Mouse (Mus musculus) ES-Bruce4 (cell line): ENCODE results near the gene Tubgcp2. TPM values are rescaled to one million over a fixed set of nuclear protein-coding genes. Genes with fewer than 3 reads are reported as not detected.

Experiments used
- H3K27ac ChIP-seq: 2 replicates; pipeline ENCODE4 v1.5.1; 2012; ENCODE audit warnings: low read length, inconsistent platforms; ENCODE audit not compliant: insufficient read depth
- H3K27me3 ChIP-seq: 2 replicates; pipeline ENCODE4 v1.6.1; 2012; ENCODE audit warnings: mild to moderate bottlenecking, low read length, inconsistent platforms; ENCODE audit not compliant: control insufficient read depth, poor library complexity, insufficient read depth, severe bottlenecking
- H3K36me3 ChIP-seq: 2 replicates; pipeline ENCODE4 v1.6.1; 2012; ENCODE audit warnings: inconsistent platforms, mild to moderate bottlenecking, low read length, moderate library complexity; ENCODE audit not compliant: control insufficient read depth, poor library complexity, insufficient read depth, severe bottlenecking
- H3K4me1 ChIP-seq: one replicate; pipeline ENCODE4 v1.8.1; 2011; ENCODE audit warnings: low read length; ENCODE audit not compliant: control insufficient read depth, insufficient read depth
- H3K4me3 ChIP-seq: 2 replicates; pipeline ENCODE4 v1.5.1; 2011; ENCODE audit warnings: low read depth, mild to moderate bottlenecking, low read length
- H3K9ac ChIP-seq: 2 replicates; pipeline ENCODE4 v1.6.1; 2012; ENCODE audit warnings: low read depth, mild to moderate bottlenecking, inconsistent platforms; ENCODE audit not compliant: poor library complexity, severe bottlenecking
- H3K9me3 ChIP-seq: replicated peaks from 2 replicates; pipeline ENCODE4 v1.6.1; 2012; ENCODE audit warnings: mild to moderate bottlenecking, low read length, inconsistent platforms; ENCODE audit not compliant: control insufficient read depth, poor library complexity, insufficient read depth, severe bottlenecking
- CTCF ChIP-seq: IDR thresholded peaks from one replicate; pipeline ENCODE4 v1.8.1; 2011; ENCODE audit warnings: low read depth, low read length
- EP300 ChIP-seq: IDR thresholded peaks from 2 replicates; pipeline ENCODE4 v1.6.1; 2011; ENCODE audit warnings: low read depth, low read length; ENCODE audit not compliant: insufficient read depth
- POLR2A ChIP-seq: IDR thresholded peaks from one replicate; pipeline ENCODE4 v1.8.1; 2011; ENCODE audit warnings: low read length; ENCODE audit not compliant: insufficient read depth
- polyA plus RNA-seq: library from polyadenylated mRNA; stranded (reverse); fragments of >200 nt; gene quantifications from 2 replicates; pipeline ENCODE4 v1.2.4, GENCODE M21; 2011; ENCODE audit warnings: low read depth; ENCODE audit not compliant: missing spikeins, insufficient read depth, insufficient read length

Gene Tubgcp2
- polyA plus RNA-seq, 1 experiment: 38.3 TPM

DNA sequence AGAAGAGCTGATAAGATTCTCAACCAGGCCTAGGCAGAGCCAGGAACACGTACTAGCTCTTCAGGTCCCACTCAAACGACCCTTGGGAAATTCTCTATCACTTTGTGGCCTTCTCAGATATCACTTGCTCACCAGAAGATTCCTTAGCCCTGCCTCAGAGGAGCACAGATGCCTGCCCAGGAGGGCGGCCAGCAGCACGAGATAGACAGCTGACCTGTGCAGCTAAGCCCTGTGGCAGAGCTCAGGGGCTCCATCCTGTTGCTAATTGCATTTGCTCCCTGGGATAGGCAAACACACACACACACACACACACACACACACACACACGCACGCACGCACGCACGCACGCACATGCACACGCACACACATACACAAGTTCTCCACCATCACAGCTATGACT lies 54.4 kb downstream of the Tubgcp2 start:
- Histone ChIP-seq H3K36me3 (no peaks in the 10 kb centered on the region), H3K4me3 (no peak overlapping the region), H3K4me1 (peaks cover 2% of the 10 kb centered on the region), H3K27me3 (no peaks in the 10 kb centered on the region), H3K9me3 (no peaks in the 10 kb centered on the region), H3K9ac (no peak overlapping the region), H3K27ac (no peak overlapping the region)
- TF ChIP-seq POLR2A (no peak), EP300 (no peak), CTCF (no peak)

DNA sequence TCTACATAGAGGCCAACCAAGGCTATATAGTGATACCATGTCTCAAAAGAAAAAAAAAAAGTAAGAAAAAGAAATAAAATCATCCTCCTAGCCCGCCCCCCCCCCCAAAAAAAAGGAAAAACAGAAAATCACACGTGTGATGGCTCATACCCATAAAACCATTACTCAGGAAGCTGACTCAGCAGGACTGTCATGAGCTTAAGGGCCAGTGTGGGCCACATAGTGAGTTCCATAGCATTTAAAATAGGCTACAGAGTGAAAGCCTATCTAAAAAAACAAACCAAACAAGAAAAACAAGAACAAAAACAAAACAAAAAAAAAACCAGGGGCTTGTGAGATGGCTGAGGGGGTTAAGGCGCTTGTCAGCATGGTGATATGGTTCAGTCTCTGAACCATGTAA lies 55.7 kb downstream of the Tubgcp2 start:
- no peak for TF ChIP-seq EP300
- no peak for TF ChIP-seq POLR2A
- TF ChIP-seq CTCF: no peak
- no peaks in the 10 kb centered on the region for H3K9me3 ChIP-seq
- no peak overlapping the region for H3K9ac ChIP-seq
- peaks cover 8% of the 10 kb centered on the region for H3K4me1 ChIP-seq
- no peaks in the 10 kb centered on the region for H3K27me3 ChIP-seq
- no peak overlapping the region for H3K27ac ChIP-seq
- H3K4me3 ChIP-seq: no peak overlapping the region
- no peaks in the 10 kb centered on the region for H3K36me3 ChIP-seq

DNA sequence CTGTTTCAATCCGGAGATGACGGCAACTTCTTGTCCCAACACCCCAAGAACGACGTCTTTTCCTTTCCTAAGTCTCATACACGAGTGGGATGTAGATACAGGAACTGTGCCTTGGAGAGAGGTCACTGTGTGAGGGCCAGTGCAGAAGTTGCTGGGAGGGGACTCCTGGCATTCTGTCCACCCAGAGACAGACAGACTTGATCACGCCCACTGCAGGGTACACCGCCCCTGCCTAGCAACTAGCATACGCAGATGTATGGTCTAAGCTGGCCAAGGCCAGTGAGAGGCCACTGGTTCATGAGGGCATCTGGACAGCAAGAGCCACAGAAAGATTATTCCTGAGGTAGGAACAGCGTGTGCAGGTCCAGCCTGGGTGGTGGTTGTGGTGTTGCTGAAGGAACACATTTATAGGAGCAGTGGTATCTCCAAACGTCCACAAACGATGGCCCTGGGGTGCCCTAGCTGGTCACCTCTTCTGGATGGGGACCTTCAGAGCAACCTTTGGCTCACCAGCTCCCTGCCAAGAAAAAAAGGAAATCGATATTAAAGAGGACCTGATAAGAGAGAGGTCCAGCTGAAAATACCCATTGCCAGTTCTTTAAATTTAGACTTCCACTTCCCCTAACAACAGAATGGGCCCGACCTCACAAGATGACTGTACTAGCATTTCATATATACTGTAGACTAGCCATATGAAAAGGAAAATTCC lies 57.3 kb downstream of the Tubgcp2 start:
- no peaks in the 10 kb centered on the region for H3K9me3 ChIP-seq
- no peak overlapping the region for H3K9ac ChIP-seq
- peak overlapping the region; percentile 40 for H3K4me3 ChIP-seq
- H3K4me1 ChIP-seq: peaks cover 15% of the 10 kb centered on the region
- no peak overlapping the region for H3K27ac ChIP-seq
- no peaks in the 10 kb centered on the region for H3K36me3 ChIP-seq
- TF ChIP-seq EP300 (no peak), POLR2A (no peak), CTCF (no peak)
- no peaks in the 10 kb centered on the region for H3K27me3 ChIP-seq

DNA sequence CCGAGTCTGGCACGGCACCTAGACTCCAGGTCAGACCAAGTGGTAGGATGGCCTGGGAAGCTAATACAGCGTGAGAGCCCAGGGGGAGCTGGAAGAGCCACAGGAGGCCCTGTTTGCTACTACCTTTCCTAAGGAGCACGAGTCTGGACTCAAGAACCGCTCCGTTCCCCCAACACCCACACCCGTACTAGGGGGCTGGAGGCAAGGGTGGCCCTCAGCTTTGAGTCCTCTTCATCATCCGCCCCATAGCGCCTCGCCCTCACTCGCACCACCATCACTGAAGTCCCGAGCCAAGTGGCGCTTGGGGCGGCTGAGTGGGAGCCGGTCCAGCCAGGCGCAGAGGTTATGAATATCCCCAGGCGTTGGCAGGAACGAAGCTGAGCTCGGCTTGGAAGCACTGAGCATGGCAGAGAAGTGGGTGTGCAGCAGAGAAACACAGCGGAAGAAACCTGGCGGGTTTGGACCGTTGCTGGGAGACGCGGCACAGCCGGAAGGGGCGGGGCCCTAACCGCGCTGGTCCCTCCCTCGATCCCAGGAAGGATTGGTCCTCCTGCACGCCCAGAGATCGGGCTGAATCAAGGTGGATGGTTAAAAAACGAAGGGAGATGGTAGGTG lies 58.1 kb downstream of the Tubgcp2 start, which contains the start of gene 6430531B16Rik:
6430531B16Rik (minus strand) TSS at position 478 of the 615 bp plus-strand sequence.
- TF ChIP-seq POLR2A (no peak), CTCF (no peak), EP300 (no peak)
- no peak within 1 kb of the TSS for H3K27ac ChIP-seq
- peak within 1 kb of the TSS; percentile 29 for H3K9ac ChIP-seq
- peak within 1 kb of the TSS; percentile 75 for H3K4me3 ChIP-seq
- H3K27me3 ChIP-seq: no peaks in the 10 kb centered on the region
- peaks cover 19% of the 10 kb centered on the region for H3K4me1 ChIP-seq
- no peaks in the 10 kb centered on the region for H3K9me3 ChIP-seq
- no peaks in the 10 kb centered on the region for H3K36me3 ChIP-seq

DNA sequence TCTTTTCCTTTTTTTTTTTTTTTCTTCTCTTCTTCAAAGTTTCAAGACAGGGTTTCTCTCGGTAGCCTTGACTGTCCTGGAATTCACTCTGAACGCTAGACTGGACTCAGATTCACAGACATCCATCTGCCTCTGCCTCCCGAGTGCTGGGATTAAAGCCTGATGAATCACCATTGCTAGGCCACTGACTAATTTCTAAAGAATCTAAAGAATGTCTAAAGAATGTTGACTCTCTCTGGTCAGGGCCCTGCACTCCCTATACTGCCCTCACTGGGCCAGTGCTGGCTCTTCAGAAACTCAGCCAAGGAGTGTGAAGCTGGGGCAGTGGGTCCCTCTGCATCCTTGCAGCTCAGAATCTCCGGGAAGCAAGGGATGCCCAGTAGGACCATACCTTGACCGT lies 61.0 kb downstream of the Tubgcp2 start:
- H3K4me1 ChIP-seq: peaks cover 21% of the 10 kb centered on the region
- H3K9ac ChIP-seq: no peak overlapping the region
- H3K4me3 ChIP-seq: no peak overlapping the region
- peak overlapping the region; percentile 67 for H3K27ac ChIP-seq
- TF ChIP-seq POLR2A: no peak
- peak; percentile 0 for TF ChIP-seq CTCF
- 0 out of 2 replicates have a peak, but pooled peaks have one; percentile 47 for TF ChIP-seq EP300
- H3K9me3 ChIP-seq: no peaks in the 10 kb centered on the region
- no peaks in the 10 kb centered on the region for H3K27me3 ChIP-seq
- no peaks in the 10 kb centered on the region for H3K36me3 ChIP-seq

DNA sequence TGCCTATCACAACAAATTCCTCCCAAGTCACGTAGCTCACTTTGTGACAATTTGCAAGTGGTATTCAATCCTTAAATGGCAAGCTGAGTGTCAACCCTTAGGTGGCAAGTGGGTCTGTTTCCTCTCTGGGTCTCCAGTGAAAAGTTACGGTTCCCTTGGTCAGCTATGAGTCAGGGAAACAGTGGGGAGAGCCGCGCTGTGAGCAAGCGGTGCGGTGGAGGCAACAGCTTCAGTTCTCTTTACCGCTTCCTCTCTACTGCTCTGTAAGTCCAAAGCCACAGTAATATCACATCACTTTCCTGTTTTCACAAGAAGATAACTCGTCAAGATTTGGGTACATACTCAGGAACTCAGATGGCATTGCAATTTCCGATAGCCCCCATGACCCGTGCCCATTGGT lies 62.2 kb downstream of the Tubgcp2 start:
- Histone ChIP-seq H3K36me3 (no peaks in the 10 kb centered on the region), H3K27ac (peak overlapping the region; percentile 3), H3K9ac (no peak overlapping the region), H3K4me3 (no peak overlapping the region), H3K9me3 (no peaks in the 10 kb centered on the region), H3K27me3 (no peaks in the 10 kb centered on the region), H3K4me1 (peaks cover 21% of the 10 kb centered on the region)
- no peak for TF ChIP-seq POLR2A
- no peak for TF ChIP-seq CTCF
- no peak for TF ChIP-seq EP300
